Mouse (Mus musculus) neural tube, embryonic 15.5 days (tissue): ENCODE data around the gene Gne. TPM values are rescaled to one million over a fixed set of nuclear protein-coding genes. Genes with fewer than 3 reads are reported as not detected.
"Not testable (repeated sequence)": the region's sequence is repeated elsewhere in the genome, so short reads cannot be mapped to it uniquely, and the experiment has no call there.

Experiments
- ATAC-seq: fragments of 200-750 bp; cut with Nextera tagmentation; 2 replicates; pipeline ENCODE4 v1.8.0; 2017; ENCODE audit warnings: mild to moderate bottlenecking, moderate TSS enrichment, moderate library complexity; ENCODE audit not compliant: low FRiP score
- H3K27ac ChIP-seq: fragments of 300-500 bp; sonication (generic); replicated peaks from 2 replicates; pipeline ENCODE4 v1.5.1; 2015; ENCODE audit warnings: mild to moderate bottlenecking, inconsistent platforms
- H3K27me3 ChIP-seq: fragments of 300-500 bp; sonication (generic); replicated peaks from 2 replicates; pipeline ENCODE4 v1.6.1; 2015; ENCODE audit warnings: inconsistent platforms
- H3K36me3 ChIP-seq: fragments of 300-500 bp; sonication (generic); 2 replicates; pipeline ENCODE4 v1.6.1; 2015; ENCODE audit warnings: inconsistent platforms
- H3K4me1 ChIP-seq: fragments of 300-500 bp; sonication (generic); 2 replicates; pipeline ENCODE4 v1.6.1; 2015; ENCODE audit warnings: inconsistent platforms
- H3K4me2 ChIP-seq: fragments of 300-500 bp; sonication (generic); 2 replicates; pipeline ENCODE4 v1.6.1; 2015; ENCODE audit warnings: inconsistent platforms, mild to moderate bottlenecking, moderate library complexity
- H3K4me3 ChIP-seq: fragments of 300-500 bp; sonication (generic); replicated peaks from 2 replicates; pipeline ENCODE4 v1.5.1; 2015; ENCODE audit warnings: mild to moderate bottlenecking, inconsistent platforms
- H3K9ac ChIP-seq: fragments of 300-500 bp; sonication (generic); replicated peaks from 2 replicates; pipeline ENCODE4 v1.6.1; 2015; ENCODE audit warnings: mild to moderate bottlenecking, inconsistent platforms
- H3K9me3 ChIP-seq: fragments of 300-500 bp; sonication (generic); replicated peaks from 2 replicates; pipeline ENCODE4 v1.6.1; 2016; ENCODE audit warnings: inconsistent platforms
- WGBS: fragments of 180-500 bp; shearing (Covaris S2); methylation state at CpG from one replicate; pipeline ENCODE4 v1.1.7; 2015; ENCODE audit warnings: mixed read lengths; 5-methylcytosine and 5-hydroxymethylcytosine counted together
- polyA plus RNA-seq: library from polyadenylated mRNA; unstranded; fragments of >200 nt; fragmentation: Nextera tagmentation; extraction: Ambion mirVana; gene quantifications from 2 replicates; pipeline ENCODE4 v1.2.1, GENCODE M21; 2015

Gne gene
- polyA plus RNA-seq, 1 experiment from 2014 or later: 27.2 TPM

- H3K36me3 ChIP-seq: peaks cover 70% of the 10 kb centered on the region
- not testable (repeated sequence) for H3K27me3 ChIP-seq, ATAC-seq, H3K27ac ChIP-seq, H3K4me1 ChIP-seq, H3K9ac ChIP-seq, H3K9me3 ChIP-seq, H3K4me2 ChIP-seq, H3K4me3 ChIP-seq
- 92% methylated on average over 4 of the region's 4 CpGs for WGBS
Measured at GRCm38 (mm10) chr4:44043182-44043581, 40.8 kb downstream of the Gne start.

- no peaks in the 10 kb centered on the region for H3K27me3 ChIP-seq
- no peaks in the 10 kb centered on the region for H3K4me1 ChIP-seq
- no peak overlapping the region for H3K9ac ChIP-seq
- no peak overlapping the region for H3K27ac ChIP-seq
- H3K9me3 ChIP-seq: no peaks in the 10 kb centered on the region
- no peak overlapping the region for H3K4me2 ChIP-seq
- H3K36me3 ChIP-seq: peaks cover 72% of the 10 kb centered on the region
- no peak overlapping the region for H3K4me3 ChIP-seq
- WGBS: 92% methylated on average over 5 of the region's 5 CpGs
- ATAC-seq: no peak
Measured at GRCm38 (mm10) chr4:44042429-44042828, 41.5 kb downstream of the Gne start.

GRCm38 (mm10) chr4:44040802-44041201 lies 43.2 kb downstream of the Gne start:
- H3K36me3 ChIP-seq: peaks cover 75% of the 10 kb centered on the region
- no peak overlapping the region for H3K4me3 ChIP-seq
- no peak overlapping the region for H3K9ac ChIP-seq
- 97% methylated on average over 4 of the region's 4 CpGs for WGBS
- no peak overlapping the region for H3K4me2 ChIP-seq
- H3K27ac ChIP-seq: no peak overlapping the region
- no peak for ATAC-seq
- no peaks in the 10 kb centered on the region for H3K27me3 ChIP-seq
- no peaks in the 10 kb centered on the region for H3K4me1 ChIP-seq
- no peaks in the 10 kb centered on the region for H3K9me3 ChIP-seq

GRCm38 (mm10) chr4:44036455-44036854 lies 47.5 kb downstream of the Gne start:
- Histone ChIP-seq H3K36me3 (peaks cover 79% of the 10 kb centered on the region), H3K27me3 (no peaks in the 10 kb centered on the region)
- no peak for ATAC-seq

GRCm38 (mm10) chr4:44031521-44031920 lies 52.5 kb downstream of the Gne start:
- no peak overlapping the region for H3K27ac ChIP-seq
- H3K4me2 ChIP-seq: no peak overlapping the region
- H3K27me3 ChIP-seq: no peaks in the 10 kb centered on the region
- no peaks in the 10 kb centered on the region for H3K9me3 ChIP-seq
- no peaks in the 10 kb centered on the region for H3K4me1 ChIP-seq
- H3K36me3 ChIP-seq: peaks cover 82% of the 10 kb centered on the region
- 79% methylated on average over 5 of the region's 5 CpGs for WGBS
- H3K9ac ChIP-seq: no peak overlapping the region
- ATAC-seq: no peak
- H3K4me3 ChIP-seq: no peak overlapping the region

More at GRCm38 (mm10) chr4:44036455-44036854, 47.5 kb downstream of the Gne start:
- Histone ChIP-seq H3K4me3 (no peak overlapping the region), H3K27ac (no peak overlapping the region), H3K9ac (no peak overlapping the region), H3K9me3 (no peaks in the 10 kb centered on the region), H3K4me1 (no peaks in the 10 kb centered on the region), H3K4me2 (no peak overlapping the region)
- WGBS: 80% methylated on average over 5 of the region's 5 CpGs

GRCm38 (mm10) chr4:44029661-44030066 lies 54.3 kb downstream of the Gne start:
- Histone ChIP-seq H3K4me2 (no peak overlapping the region), H3K27me3 (no peaks in the 10 kb centered on the region), H3K9me3 (no peaks in the 10 kb centered on the region), H3K36me3 (peaks cover 90% of the 10 kb centered on the region), H3K27ac (no peak overlapping the region), H3K4me1 (no peaks in the 10 kb centered on the region), H3K4me3 (no peak overlapping the region), H3K9ac (no peak overlapping the region)
- 93% methylated on average over 15 of the region's 15 CpGs for WGBS
- no peak for ATAC-seq

GRCm38 (mm10) chr4:44028303-44029135 lies 55.5 kb downstream of the Gne start:
- Histone ChIP-seq H3K9me3 (no peaks in the 10 kb centered on the region), H3K9ac (no peak overlapping the region), H3K27ac (no peak overlapping the region), H3K4me1 (no peaks in the 10 kb centered on the region), H3K4me3 (no peak overlapping the region), H3K27me3 (no peaks in the 10 kb centered on the region), H3K4me2 (no peak overlapping the region), H3K36me3 (peaks cover 98% of the 10 kb centered on the region)
- 81% methylated on average over 16 of the region's 16 CpGs for WGBS
- ATAC-seq: no peak

GRCm38 (mm10) chr4:44025570-44025969 lies 58.4 kb downstream of the Gne start:
- Histone ChIP-seq H3K27me3 (no peaks in the 10 kb centered on the region), H3K36me3 (peaks cover 99% of the 10 kb centered on the region)
- 89% methylated on average over 6 of the region's 6 CpGs for WGBS

GRCm38 (mm10) chr4:44024241-44024640 lies 59.7 kb downstream of the Gne start:
- WGBS: 98% methylated on average over 6 of the region's 6 CpGs
- no peak overlapping the region for H3K9ac ChIP-seq
- H3K4me3 ChIP-seq: no peak overlapping the region
- no peak overlapping the region for H3K4me2 ChIP-seq
- H3K9me3 ChIP-seq: no peaks in the 10 kb centered on the region
- H3K27ac ChIP-seq: no peak overlapping the region
- ATAC-seq: no peak
- H3K27me3 ChIP-seq: no peaks in the 10 kb centered on the region
- no peaks in the 10 kb centered on the region for H3K4me1 ChIP-seq
- peaks cover 99% of the 10 kb centered on the region for H3K36me3 ChIP-seq

More at GRCm38 (mm10) chr4:44025570-44025969, 58.4 kb downstream of the Gne start:
- no peaks in the 10 kb centered on the region for H3K4me1 ChIP-seq
- no peak overlapping the region for H3K27ac ChIP-seq
- no peak overlapping the region for H3K4me3 ChIP-seq
- H3K4me2 ChIP-seq: no peak overlapping the region
- H3K9ac ChIP-seq: no peak overlapping the region
- no peak for ATAC-seq
- no peaks in the 10 kb centered on the region for H3K9me3 ChIP-seq

GRCm38 (mm10) chr4:44023681-44024080 lies 60.3 kb downstream of the Gne start:
- H3K9me3 ChIP-seq: no peaks in the 10 kb centered on the region
- H3K27me3 ChIP-seq: no peaks in the 10 kb centered on the region
- no peak overlapping the region for H3K4me2 ChIP-seq
- no peak for ATAC-seq
- no peak overlapping the region for H3K4me3 ChIP-seq
- H3K36me3 ChIP-seq: peaks cover 99% of the 10 kb centered on the region
- WGBS: 96% methylated on average over 9 of the region's 9 CpGs
- H3K9ac ChIP-seq: no peak overlapping the region
- no peak overlapping the region for H3K27ac ChIP-seq
- no peaks in the 10 kb centered on the region for H3K4me1 ChIP-seq

- Histone ChIP-seq H3K4me3 (no peak overlapping the region), H3K36me3 (peaks cover 90% of the 10 kb centered on the region), H3K27me3 (no peaks in the 10 kb centered on the region), H3K4me2 (no peak overlapping the region), H3K9me3 (no peaks in the 10 kb centered on the region), H3K4me1 (no peaks in the 10 kb centered on the region), H3K9ac (no peak overlapping the region), H3K27ac (no peak overlapping the region)
- 96% methylated on average over 11 of the region's 11 CpGs for WGBS
- ATAC-seq: no peak
Measured at GRCm38 (mm10) chr4:44022766-44023165, 61.2 kb downstream of the Gne start.

- Histone ChIP-seq H3K4me1 (no peaks in the 10 kb centered on the region), H3K9ac (no peak overlapping the region), H3K4me2 (no peak overlapping the region), H3K27ac (no peak overlapping the region), H3K4me3 (no peak overlapping the region), H3K36me3 (peaks cover 85% of the 10 kb centered on the region), H3K9me3 (no peaks in the 10 kb centered on the region), H3K27me3 (no peaks in the 10 kb centered on the region)
- ATAC-seq: no peak
- WGBS: 88% methylated on average over 4 of the region's 4 CpGs
Measured at GRCm38 (mm10) chr4:44022323-44022722, 61.7 kb downstream of the Gne start.
